Mouse (Mus musculus) left cerebral cortex, postnatal 10 days (tissue): Measurements from ENCODE around the gene Fbln5. TPM values are rescaled to one million over a fixed set of nuclear protein-coding genes. Genes with fewer than 3 reads are reported as not detected.

Experiments
- DNase-seq, 2 experiments: peaks; one replicate each; pipeline ENCODE4 v3.0.0; 2021 to 2022; ENCODE audit warnings: low spot score in 2 of 2, mixed read lengths in 1 of 2; ENCODE audit errors: extremely low spot score in 1 of 2
- intact Hi-C: fragments of 180-260 bp; cut with DNase I; formaldehyde crosslinking; loops from one replicate; pipeline ENCODE4 v1.15.1; 2025
- total RNA-seq, 2 experiments: library from RNA; stranded (reverse); gene quantifications; 2 replicates each; pipeline ENCODE4 v1.2.3; 2021

The Fbln5 gene
- total RNA-seq, 2 experiments from 2014 or later: 10.9 to 13.2 TPM

DNA sequence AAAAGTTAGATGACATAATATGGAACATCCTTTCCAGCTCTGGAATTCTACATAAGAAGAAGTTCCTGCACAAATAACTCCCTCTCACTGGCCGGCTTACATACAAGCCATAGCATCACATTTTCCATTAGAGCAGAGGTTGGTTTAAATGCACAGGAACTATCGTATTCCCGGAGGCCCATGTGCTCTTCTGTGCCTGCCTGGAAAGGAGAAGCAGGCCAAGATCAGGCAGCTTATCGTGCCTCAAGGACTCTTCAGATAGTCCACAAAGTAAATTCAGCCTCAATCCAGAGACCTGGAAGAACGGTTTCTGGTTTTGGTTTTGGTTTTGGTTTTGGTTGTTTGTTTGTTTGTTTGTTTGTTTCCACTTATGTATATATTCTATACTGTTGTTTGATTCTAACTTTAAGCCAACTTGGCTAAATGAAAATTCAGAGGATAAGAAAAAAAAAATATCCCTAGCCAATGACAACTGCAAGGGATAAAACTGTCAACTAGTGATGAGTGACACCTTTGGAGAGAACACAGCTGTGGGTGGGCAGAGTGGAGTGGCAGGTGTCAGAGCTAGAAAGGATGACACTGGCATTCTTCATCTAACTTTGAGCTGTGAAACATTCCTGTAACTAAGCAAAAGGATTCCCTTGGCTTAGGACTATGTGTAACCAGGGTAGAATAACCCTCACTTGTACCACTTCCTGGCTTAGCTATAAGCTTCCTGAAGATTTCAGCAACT lies 48.4 kb downstream of the Fbln5 start:
- DNase-seq: no peak
- intact Hi-C loops: no loop called here

DNA sequence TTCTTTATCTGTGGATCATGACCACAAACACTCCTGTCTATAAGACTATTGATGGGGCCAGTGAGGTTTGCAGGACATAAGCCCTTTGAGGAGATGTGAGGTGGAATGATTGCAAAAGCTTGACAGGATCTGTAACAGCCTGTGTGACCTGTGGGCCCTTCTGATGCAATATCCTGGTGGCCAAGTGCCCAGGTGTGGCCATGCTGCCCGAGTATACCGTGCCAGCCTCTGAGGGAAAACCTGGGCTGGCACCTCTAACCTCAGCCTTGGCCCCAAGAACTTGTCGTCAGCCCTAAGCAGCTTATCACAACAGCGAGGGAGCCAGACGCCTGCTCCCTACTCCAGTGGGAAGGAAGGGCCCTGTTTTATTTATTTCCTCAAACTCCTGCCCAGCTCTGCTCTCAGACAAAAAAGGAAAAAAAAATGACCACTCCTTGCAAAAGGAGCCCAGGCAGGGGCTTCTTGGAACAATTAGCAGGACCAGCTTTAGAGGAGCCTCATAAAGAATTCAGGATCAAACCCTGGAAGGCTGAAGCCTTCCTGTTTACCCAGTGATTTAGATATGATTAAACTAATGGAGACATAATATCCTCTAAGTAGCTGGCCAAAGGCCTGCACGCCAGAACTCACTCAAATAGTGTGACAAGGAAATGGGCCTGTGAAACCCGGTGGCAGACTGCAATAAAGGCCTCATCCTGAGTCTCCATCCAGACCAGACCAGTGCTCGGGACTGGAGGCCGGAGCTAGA lies 51.4 kb downstream of the Fbln5 start:
- peak in 1 of 2 experiments; percentile 23 for DNase-seq
- intact Hi-C loops: no loop called here

GRCm38 (mm10) chr12:101766228-101766852 lies 52.5 kb downstream of the Fbln5 start:
- no peak for DNase-seq
- intact Hi-C loops: no loop called here

GRCm38 (mm10) chr12:101764870-101765269 lies 54.0 kb downstream of the Fbln5 start:
- DNase-seq: no peak
- intact Hi-C loops: no loop called here

GRCm38 (mm10) chr12:101763065-101763464 lies 55.8 kb downstream of the Fbln5 start:
- intact Hi-C loops: no loop called here
- DNase-seq: no peak

GRCm38 (mm10) chr12:101762054-101762453 lies 56.8 kb downstream of the Fbln5 start:
- intact Hi-C loops: no loop called here

DNA sequence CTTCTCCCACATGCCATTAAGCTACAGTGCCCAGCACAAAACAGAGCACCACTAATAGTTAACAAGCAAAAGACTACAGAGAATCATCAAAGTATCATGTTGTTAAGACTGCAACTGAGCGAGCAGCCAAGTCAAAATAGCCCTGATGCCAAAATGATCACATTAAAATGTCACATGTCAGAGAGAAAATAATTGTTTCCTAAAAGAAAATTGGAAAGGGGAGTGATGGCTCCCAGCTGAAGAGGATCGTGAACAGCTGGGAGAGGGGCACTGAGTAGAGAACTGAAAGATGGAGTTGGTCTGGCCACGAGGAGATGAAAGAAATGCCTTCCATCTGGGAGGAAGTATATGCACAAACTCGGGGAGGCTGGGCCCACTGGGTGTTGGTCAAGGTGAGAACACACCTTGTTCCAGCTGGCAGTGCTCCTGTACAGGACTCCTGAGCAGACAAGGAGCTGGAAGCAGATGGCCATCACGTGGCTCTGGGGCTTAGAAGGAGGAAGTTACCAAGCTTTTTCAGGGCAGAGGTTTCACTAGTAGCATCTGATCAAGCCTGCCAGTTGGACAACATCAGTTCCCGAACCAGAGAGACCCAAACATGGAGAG lies 59.3 kb downstream of the Fbln5 start:
- DNase-seq: no peak
- intact Hi-C loops: no loop called here

More at GRCm38 (mm10) chr12:101762054-101762453, 56.8 kb downstream of the Fbln5 start:
- no peak for DNase-seq

GRCm38 (mm10) chr12:101758698-101759097 lies 60.2 kb downstream of the Fbln5 start:
- intact Hi-C loops: no loop called here
- no peak for DNase-seq

- intact Hi-C loops: no loop called here
- DNase-seq: no peak
Observed at GRCm38 (mm10) chr12:101742375-101742774, 76.5 kb downstream of the Fbln5 start.

DNA sequence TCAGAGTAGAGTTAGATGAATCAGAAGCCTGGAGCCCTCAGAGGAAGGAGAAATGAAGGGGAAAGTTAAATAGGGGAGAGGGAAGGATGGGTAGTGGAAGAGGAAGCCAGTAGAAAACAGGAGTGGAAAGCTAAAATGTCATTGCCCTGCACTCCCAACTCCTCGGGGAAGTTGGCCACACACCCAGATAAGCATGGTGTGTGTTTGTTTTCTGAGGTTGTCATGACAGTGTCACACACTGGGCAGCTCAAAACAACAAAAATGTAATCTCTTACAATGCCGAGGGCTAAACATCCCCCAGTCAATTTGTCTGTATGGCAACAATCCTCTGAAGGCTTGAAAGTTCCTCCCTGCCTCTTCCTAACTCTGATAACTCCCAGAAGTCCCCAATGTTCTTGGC lies 78.4 kb downstream of the Fbln5 start:
- intact Hi-C loops: no loop called here
- DNase-seq: no peak

DNA sequence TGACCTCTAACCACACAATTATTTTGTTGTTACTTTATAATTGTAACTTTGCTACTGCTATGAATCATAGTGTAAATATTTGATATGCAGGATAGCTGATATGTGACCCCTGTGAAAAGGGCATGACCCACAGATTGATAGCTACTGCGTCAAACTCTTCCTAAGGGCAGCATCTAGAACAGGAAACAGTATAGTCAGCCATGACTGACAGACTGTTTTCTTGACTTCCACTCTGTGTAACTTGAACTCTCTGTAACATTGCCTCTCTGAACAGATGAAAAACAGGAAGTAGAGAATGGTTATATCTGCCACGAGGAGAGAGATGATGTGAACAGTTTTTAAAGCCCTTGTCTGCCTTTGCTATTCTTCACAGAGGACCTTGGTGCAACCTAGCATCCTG lies 78.8 kb downstream of the Fbln5 start:
- intact Hi-C loops: no loop called here
- DNase-seq: no peak

- no peak for DNase-seq
- intact Hi-C loops: no loop called here
Observed at GRCm38 (mm10) chr12:101718755-101719150, 100.1 kb downstream of the Fbln5 start.

DNA sequence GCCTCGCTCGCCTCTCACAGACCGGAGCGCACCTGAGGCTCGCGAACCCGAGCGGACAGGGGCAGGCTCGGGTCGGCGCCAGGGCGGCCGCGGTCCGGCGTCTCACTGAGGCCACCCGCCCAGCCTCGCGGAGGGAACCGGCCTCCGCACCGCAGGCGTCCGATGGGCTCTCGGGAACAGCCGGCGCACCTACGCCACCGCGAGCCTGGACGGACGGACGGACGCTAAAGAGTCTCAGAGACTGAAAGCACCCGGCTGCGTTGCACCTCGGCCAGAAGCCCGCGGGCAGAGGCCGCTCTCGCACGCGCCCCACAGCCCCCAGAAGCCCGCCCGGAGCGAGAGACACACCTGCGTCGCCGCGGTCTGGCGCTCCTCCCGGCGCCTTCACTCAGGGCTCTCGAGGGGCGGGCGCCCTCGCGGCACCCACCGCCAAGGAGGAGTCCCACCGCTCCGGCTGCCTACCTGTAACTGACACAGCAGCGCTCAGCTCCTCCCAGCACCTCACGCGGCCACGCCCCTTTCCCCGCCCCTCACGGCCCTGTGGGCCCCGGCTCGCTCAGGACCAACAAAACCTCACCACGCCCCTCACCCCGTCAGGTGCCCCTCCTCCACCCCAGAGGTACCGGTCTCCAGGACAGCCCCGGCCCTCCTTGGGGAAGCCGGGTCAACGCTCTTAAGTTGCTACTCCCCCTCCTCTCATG lies 100.7 kb downstream of the Fbln5 start, which contains the start of gene Tc2n:
Gene Tc2n (minus strand): TSS at position 470 of the 701 bp plus-strand sequence.
- intact Hi-C loops: no loop called here
- DNase-seq: peak in 1 of 2 experiments; percentile 66

DNA sequence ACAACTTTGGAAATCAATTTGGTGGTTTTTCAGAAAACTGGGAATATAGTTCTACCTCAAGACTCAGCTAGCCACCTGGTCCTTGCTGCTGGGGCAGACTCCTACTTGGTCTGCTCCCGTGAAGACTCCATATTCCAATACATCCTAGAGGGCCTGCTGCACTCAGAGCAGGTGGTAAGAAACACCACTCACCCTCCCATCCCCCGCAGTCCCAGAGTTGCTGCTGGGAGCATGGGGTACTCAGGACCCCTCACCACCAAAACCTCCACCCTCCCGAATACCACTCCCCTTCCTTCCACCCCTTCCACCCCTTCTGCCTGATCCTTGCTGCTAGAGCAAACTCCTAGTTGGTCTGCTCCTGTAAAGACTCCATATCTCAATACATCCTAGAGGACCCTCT lies 119.7 kb downstream of the Fbln5 start:
- intact Hi-C loops: no loop called here
- DNase-seq: no peak

Other genes with a start within 250 kb of the Fbln5 start
- gene Tc2n, start 100.5 kb downstream of the Fbln5 start, total RNA-seq: under 1 TPM; 0.24 to 0.51 TPM
- 10 to 100 TPM; 20.1 to 22.9 TPM for gene Trip11, start 94.2 kb upstream of the Fbln5 start, total RNA-seq
- 10 to 100 TPM; 20.0 TPM for gene Atxn3, start 139.2 kb upstream of the Fbln5 start, total RNA-seq
- 10 to 100 TPM; 38.0 to 38.1 TPM for gene Cpsf2, start 156.9 kb upstream of the Fbln5 start, total RNA-seq